In genomic region chr17:63008788-63009187, GRCm38 (mm10) we compare ENCODE assay signal across 20 mouse cellular contexts.
DNase-seq lines count a peak whose midpoint lies in the region; ATAC-seq and TF ChIP-seq lines count a peak whose summit lies in the region.
"Had no signal": no experiment of that assay in that cellular context is flagged by ENCODE, and none has a peak within 500 bp of the region (broad histone marks: within the 10 kb centered on the region; RNA-seq: fewer than 3 reads in every experiment).

No protein-coding gene starts in this region.

- 69% methylated on average over 4 of the region's 4 CpGs for WGBS in midbrain, postnatal 0 days
- WGBS in midbrain, embryonic 13.5 days: 69% methylated on average over 4 of the region's 4 CpGs
- WGBS in hindbrain, embryonic 11.5 days: 70% methylated on average over 4 of the region's 4 CpGs
- 67% methylated on average over 4 of the region's 4 CpGs for WGBS in hindbrain, postnatal 0 days
- WGBS in thymus, adult 2 months: 94% methylated on average over 4 of the region's 4 CpGs

- H3K4me1 ChIP-seq in midbrain, postnatal 0 days (ENCODE audit: insufficient read depth, low read length): no peaks in the 10 kb centered on the region
- H3K4me1 ChIP-seq in midbrain, embryonic 13.5 days (replicated peaks): peaks cover 22% of the 10 kb centered on the region
- H3K4me1 ChIP-seq in hindbrain, embryonic 11.5 days (replicated peaks; ENCODE audit: control insufficient read depth, insufficient read depth, low read length): 0 out of 2 replicates have a peak, but pooled peaks cover 2% of the 10 kb centered on the region
- peaks cover 6% of the 10 kb centered on the region for H3K4me1 ChIP-seq in hindbrain, postnatal 0 days (ENCODE audit: insufficient read depth, low read length)
- peaks cover 7% of the 10 kb centered on the region; the same call in 1 of the 2 replicates for H3K4me1 ChIP-seq in thymus, adult 2 months (replicated peaks; ENCODE audit: control insufficient read depth, insufficient read depth, low read length)
- H3K4me1 ChIP-seq: liver, embryonic 12.5 days had no signal

- no peak for TF ChIP-seq CTCF in midbrain, postnatal 0 days (IDR thresholded peaks at IDR 0.05)
- no peak for TF ChIP-seq CTCF in hindbrain, postnatal 0 days (IDR thresholded peaks at IDR 0.05; ENCODE audit: low read depth)
- no peak for TF ChIP-seq CTCF in thymus, adult 2 months (IDR thresholded peaks at IDR 0.05; ENCODE audit: borderline replicate concordance, control insufficient read depth, extremely low read depth, insufficient read depth, low read length, poor library complexity)

- H3K27me3 ChIP-seq in midbrain, postnatal 0 days (ENCODE audit: insufficient read depth, low read length): no peaks in the 10 kb centered on the region
- H3K27me3 ChIP-seq in midbrain, embryonic 13.5 days: no peaks in the 10 kb centered on the region; the same call in none of the 2 replicates
- H3K27me3 ChIP-seq in hindbrain, embryonic 11.5 days (ENCODE audit: control insufficient read depth, insufficient read depth, low read length): no peaks in the 10 kb centered on the region
- no peaks in the 10 kb centered on the region for H3K27me3 ChIP-seq in hindbrain, postnatal 0 days (ENCODE audit: insufficient read depth, low read length)
- H3K27me3 ChIP-seq in thymus, adult 2 months (ENCODE audit: control insufficient read depth, insufficient read depth, low read length): no peaks in the 10 kb centered on the region
- H3K27me3 ChIP-seq: embryonic facial prominence, embryonic 13.5 days; forebrain, embryonic 15.5 days; kidney, embryonic 15.5 days; limb, embryonic 12.5 days; liver, embryonic 12.5 days; midbrain, embryonic 12.5 days had no signal

- H3K9ac ChIP-seq in midbrain, postnatal 0 days (replicated peaks; ENCODE audit: low read length, poor library complexity, severe bottlenecking): no peak overlapping the region
- H3K9ac ChIP-seq in midbrain, embryonic 13.5 days (replicated peaks): no peak overlapping the region
- H3K9ac ChIP-seq in hindbrain, embryonic 11.5 days (ENCODE audit: low read depth, low read length): no peak overlapping the region
- no peak overlapping the region for H3K9ac ChIP-seq in hindbrain, postnatal 0 days (replicated peaks; ENCODE audit: low read length)
- H3K9ac ChIP-seq: embryonic facial prominence, embryonic 13.5 days; forebrain, embryonic 15.5 days; kidney, embryonic 15.5 days; limb, embryonic 12.5 days; liver, embryonic 12.5 days; midbrain, embryonic 12.5 days had no signal

- H3K27ac ChIP-seq in midbrain, postnatal 0 days (ENCODE audit: low read depth, low read length): no peak overlapping the region
- H3K27ac ChIP-seq in midbrain, embryonic 13.5 days: no peak overlapping the region
- H3K27ac ChIP-seq in hindbrain, embryonic 11.5 days (ENCODE audit: low read depth, low read length): peak overlapping the region; percentile 67; the same call in 1 of the 2 replicates
- H3K27ac ChIP-seq in hindbrain, postnatal 0 days: no peak overlapping the region
- no peak overlapping the region for H3K27ac ChIP-seq in thymus, adult 2 months (ENCODE audit: control insufficient read depth, insufficient read depth, low read length)
- H3K27ac ChIP-seq: embryonic facial prominence, embryonic 13.5 days; forebrain, embryonic 15.5 days; limb, embryonic 12.5 days; liver, embryonic 12.5 days; midbrain, embryonic 12.5 days had no signal

- TF ChIP-seq POLR2A in thymus, adult 2 months (IDR thresholded peaks at IDR 0.05; ENCODE audit: control insufficient read depth, extremely low read depth, insufficient read depth, low read length, poor library complexity): no peak

- DNase-seq in midbrain, postnatal 0 days (ENCODE audit: low spot score): peak; percentile 14
- no peak for DNase-seq in hindbrain, embryonic 11.5 days (ENCODE audit: low spot score)
- peak; percentile 16 for DNase-seq in hindbrain, postnatal 0 days (ENCODE audit: low spot score)
- no peak for DNase-seq in cerebellum, postnatal 10 days
- DNase-seq in thymus, adult 2 months: no peak
- DNase-seq: kidney, adult 11 months; kidney, postnatal 36 days; lung, adult 2 months; lung, postnatal 14 days; thymus, postnatal 14 days had no signal

- no peak for ATAC-seq in midbrain, postnatal 0 days (ENCODE audit: low FRiP score)
- no peak for ATAC-seq in midbrain, embryonic 13.5 days
- peak; percentile 49; the same call in 1 of the 2 replicates for ATAC-seq in hindbrain, embryonic 11.5 days (ENCODE audit: low FRiP score)
- 0 out of 2 replicates have a peak, but pooled peaks have one; percentile 42 for ATAC-seq in hindbrain, postnatal 0 days
- ATAC-seq in monocyte, adult 5-6 weeks (replicated peaks; ENCODE audit: insufficient number of reproducible peaks, low FRiP score, low TSS enrichment, poor library complexity, severe bottlenecking): no peak
- ATAC-seq: liver, embryonic 12.5 days had no signal

- no peaks in the 10 kb centered on the region for H3K9me3 ChIP-seq in midbrain, postnatal 0 days (ENCODE audit: low read length)
- H3K9me3 ChIP-seq in midbrain, embryonic 13.5 days: no peaks in the 10 kb centered on the region
- H3K9me3 ChIP-seq in hindbrain, embryonic 11.5 days (ENCODE audit: control insufficient read depth, low read length): no peaks in the 10 kb centered on the region
- no peaks in the 10 kb centered on the region for H3K9me3 ChIP-seq in hindbrain, postnatal 0 days (ENCODE audit: low read length)
- H3K9me3 ChIP-seq: embryonic facial prominence, embryonic 13.5 days; forebrain, embryonic 15.5 days; heart, embryonic 10.5 days; kidney, embryonic 15.5 days; limb, embryonic 12.5 days; liver, embryonic 12.5 days; midbrain, embryonic 12.5 days had no signal

- no peak overlapping the region for H3K4me3 ChIP-seq in midbrain, postnatal 0 days (ENCODE audit: low read depth, low read length)
- H3K4me3 ChIP-seq in midbrain, embryonic 13.5 days (replicated peaks): no peak overlapping the region
- H3K4me3 ChIP-seq in hindbrain, embryonic 11.5 days (ENCODE audit: low read depth, low read length): no peak overlapping the region
- no peak overlapping the region for H3K4me3 ChIP-seq in hindbrain, postnatal 0 days (ENCODE audit: low read length)
- H3K4me3 ChIP-seq in thymus, adult 2 months (ENCODE audit: control insufficient read depth, insufficient read depth, low read length): no peak overlapping the region
- H3K4me3 ChIP-seq: embryonic facial prominence, embryonic 13.5 days; forebrain, embryonic 15.5 days; heart, embryonic 10.5 days; kidney, embryonic 15.5 days; limb, embryonic 12.5 days; liver, embryonic 12.5 days; midbrain, embryonic 12.5 days; myocyte had no signal

- no peaks in the 10 kb centered on the region for H3K36me3 ChIP-seq in midbrain, postnatal 0 days (ENCODE audit: insufficient read depth, low read length)
- no peaks in the 10 kb centered on the region for H3K36me3 ChIP-seq in midbrain, embryonic 13.5 days
- no peaks in the 10 kb centered on the region for H3K36me3 ChIP-seq in hindbrain, embryonic 11.5 days (ENCODE audit: control insufficient read depth, insufficient read depth, low read length)
- no peaks in the 10 kb centered on the region for H3K36me3 ChIP-seq in hindbrain, postnatal 0 days (ENCODE audit: insufficient read depth, low read length)
- no peaks in the 10 kb centered on the region for H3K36me3 ChIP-seq in thymus, adult 2 months (ENCODE audit: control insufficient read depth, insufficient read depth, low read length)
- H3K36me3 ChIP-seq: embryonic facial prominence, embryonic 13.5 days; forebrain, embryonic 15.5 days; heart, embryonic 10.5 days; kidney, embryonic 15.5 days; limb, embryonic 12.5 days; liver, embryonic 12.5 days; midbrain, embryonic 12.5 days had no signal

- no peak overlapping the region for H3K4me2 ChIP-seq in midbrain, postnatal 0 days (ENCODE audit: low read depth, low read length, poor library complexity, severe bottlenecking)
- no peak overlapping the region for H3K4me2 ChIP-seq in midbrain, embryonic 13.5 days (replicated peaks)
- H3K4me2 ChIP-seq in hindbrain, embryonic 11.5 days (replicated peaks; ENCODE audit: low read depth, low read length): no peak overlapping the region
- no peak overlapping the region for H3K4me2 ChIP-seq in hindbrain, postnatal 0 days (ENCODE audit: low read depth, low read length)
- H3K4me2 ChIP-seq: embryonic facial prominence, embryonic 13.5 days; forebrain, embryonic 15.5 days; kidney, embryonic 15.5 days; liver, embryonic 12.5 days; midbrain, embryonic 12.5 days had no signal

Comparison
In these comparisons a context has a peak if more than half of its experiments do, and no peak if none do; other contexts are left out.
1. DNase-seq: peak in midbrain, postnatal 0 days (single experiment) and hindbrain, postnatal 0 days (single experiment); none in hindbrain, embryonic 11.5 days (single experiment), cerebellum, postnatal 10 days (0 of 2) and thymus, adult 2 months (single experiment).
2. ATAC-seq: peak in hindbrain, embryonic 11.5 days (single experiment) and hindbrain, postnatal 0 days (single experiment); none in midbrain, postnatal 0 days (single experiment), midbrain, embryonic 13.5 days (single experiment) and monocyte, adult 5-6 weeks (single experiment).